Mouse (Mus musculus) mouse embryonic stem cell (cell line): ENCODE measurements around the gene Spon1.

Experiments used
- in situ Hi-C, 2 experiments: fragments of 300-500 bp; cut with MboI; formaldehyde crosslinking; loops; 1 replicate in 1 of 2; 3 replicates in 1 of 2; pipeline ENCODE4 v1.14.3; 2019 to 2020; ENCODE audit warnings: low sequenced_read_pairs in 2 of 2, low pct_unique_long_range_greater_than_20kb in 1 of 2, mixed read lengths in 1 of 2; ENCODE audit not compliant: unreplicated experiment in 1 of 2

The Spon1 gene

DNA sequence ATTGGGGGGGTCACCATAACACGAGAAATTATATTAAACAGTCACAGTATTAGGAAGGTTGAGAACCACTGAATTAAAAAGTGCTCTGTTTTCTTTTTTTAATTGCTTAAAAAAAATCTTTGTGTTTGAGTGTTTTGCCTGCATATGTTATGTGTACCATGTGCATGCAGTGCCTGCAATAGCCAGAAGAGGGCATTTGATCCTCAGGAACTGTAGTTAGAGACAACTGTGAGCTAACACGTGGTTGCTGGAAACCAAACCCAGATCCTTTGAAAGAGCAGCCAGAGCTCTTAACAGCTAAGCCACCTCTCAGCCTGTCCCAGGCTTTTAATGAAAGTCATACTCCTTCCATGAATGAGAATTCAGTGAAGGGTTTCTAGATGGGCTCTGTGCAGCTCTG lies 6.3 kb downstream of the Spon1 start:
- in situ Hi-C loops = loop anchor here (10.0 to 25.0 kb wide), 2 partner anchors 253 to 415 kb away; no protein-coding TSS in a partner anchor

DNA sequence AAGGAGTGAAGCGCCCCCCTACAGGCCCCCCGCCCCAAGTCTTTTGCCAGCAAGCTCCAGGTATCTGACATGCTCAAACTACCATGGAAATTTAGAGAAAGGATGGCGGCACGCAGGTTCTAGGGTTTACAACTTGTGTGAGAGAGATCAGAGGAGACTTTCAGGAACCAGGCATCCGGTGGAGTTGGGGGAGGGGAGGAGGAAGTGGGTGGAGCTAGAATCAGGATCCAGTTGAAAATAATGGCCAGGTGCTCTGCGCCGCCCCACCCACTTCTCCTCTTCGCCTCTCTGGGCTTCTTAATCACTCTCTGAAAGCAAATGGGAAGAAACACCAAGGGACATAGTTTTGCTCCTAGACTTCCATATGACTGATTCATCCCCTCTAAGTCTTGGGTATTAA lies 7.6 kb downstream of the Spon1 start:
- in situ Hi-C loops = loop anchor here (10.0 to 25.0 kb wide), 2 partner anchors 251 to 414 kb away; no protein-coding TSS in a partner anchor

DNA sequence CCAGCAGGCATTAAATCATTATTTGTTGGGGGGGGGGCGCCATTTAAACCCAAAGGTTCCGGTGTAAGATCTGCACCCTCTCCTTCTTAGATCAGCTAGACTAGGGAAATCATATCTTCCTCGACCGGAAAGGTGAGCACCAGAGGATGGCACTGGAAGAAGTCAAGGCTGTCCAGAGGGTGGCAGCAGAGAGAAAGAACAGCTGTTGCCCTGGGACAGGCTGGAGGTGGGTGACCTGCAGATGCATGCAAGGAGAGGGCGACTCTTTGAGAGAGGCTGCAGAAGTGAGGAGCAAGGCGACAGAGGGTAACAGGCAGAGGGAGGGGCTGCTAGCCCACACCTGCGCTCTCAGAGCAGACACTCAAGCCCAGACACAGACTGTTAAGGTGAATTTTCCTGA lies 8.2 kb downstream of the Spon1 start:
- in situ Hi-C loops = loop anchor here (10.0 to 25.0 kb wide), 2 partner anchors 251 to 413 kb away; no protein-coding TSS in a partner anchor

DNA sequence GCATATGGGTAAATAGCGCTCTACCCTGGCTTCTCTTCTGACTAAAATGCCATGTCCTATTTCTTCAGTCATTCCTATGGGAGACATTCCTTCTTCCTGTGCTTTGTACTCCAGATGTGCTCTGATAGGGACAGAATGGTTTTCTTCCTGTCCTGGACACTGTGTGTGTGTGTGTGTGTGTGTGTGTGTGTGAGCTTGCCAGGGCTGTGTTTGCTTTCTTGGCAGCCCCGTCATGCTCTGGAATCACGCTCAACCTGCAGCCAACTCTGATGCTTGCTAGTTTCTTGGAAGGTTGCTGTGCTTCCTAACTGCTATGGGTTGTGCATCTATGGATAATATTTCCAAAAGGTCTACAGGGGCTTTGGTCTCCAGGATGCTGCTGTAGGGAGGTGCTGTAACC lies 9.1 kb downstream of the Spon1 start:
- in situ Hi-C loops = loop anchor here (10.0 to 25.0 kb wide), 2 partner anchors 250 to 412 kb away; no protein-coding TSS in a partner anchor

DNA sequence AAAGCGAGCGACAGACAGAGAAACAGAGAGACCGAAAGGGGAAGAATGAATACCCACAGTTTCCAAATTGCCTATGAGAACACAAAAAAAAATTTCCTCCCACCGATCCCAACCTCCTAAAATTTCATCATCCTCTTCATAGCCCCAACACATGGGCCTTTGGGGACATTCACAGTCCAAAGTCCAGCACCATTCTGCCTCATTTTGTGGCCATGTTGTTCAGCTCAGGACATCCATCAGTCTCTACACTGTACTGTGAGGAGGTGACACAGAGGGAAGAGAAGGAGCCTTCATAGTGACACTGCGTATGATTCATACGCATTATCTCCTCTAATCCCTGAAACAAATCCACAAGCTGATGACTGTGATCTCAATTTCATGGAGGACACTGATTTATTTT lies 12.7 kb downstream of the Spon1 start:
- in situ Hi-C loops = loop anchor here in 1 of 2 experiments (10.0 kb wide), 1 partner anchor 246 kb away; no protein-coding TSS in a partner anchor

DNA sequence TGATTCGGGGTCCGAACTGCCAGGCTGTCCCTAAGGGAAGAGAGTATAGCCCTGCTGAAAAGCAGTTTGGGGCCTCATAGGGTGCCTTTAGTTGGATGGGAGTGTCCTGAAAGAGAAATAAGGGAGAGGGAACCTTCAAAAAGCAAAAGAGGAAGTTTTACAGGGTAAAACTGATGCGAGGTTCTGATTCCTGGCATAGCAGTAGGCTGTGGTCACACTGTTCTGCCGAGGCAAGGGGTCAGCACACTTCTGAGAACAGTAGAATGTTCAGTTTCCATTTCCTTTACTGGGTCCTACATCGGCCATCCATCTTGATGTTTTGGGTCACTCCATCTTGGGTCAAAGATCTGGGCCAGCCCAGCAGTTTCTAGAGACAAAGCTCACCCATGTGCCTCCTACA lies 14.5 kb downstream of the Spon1 start:
- in situ Hi-C loops = no loop called here

DNA sequence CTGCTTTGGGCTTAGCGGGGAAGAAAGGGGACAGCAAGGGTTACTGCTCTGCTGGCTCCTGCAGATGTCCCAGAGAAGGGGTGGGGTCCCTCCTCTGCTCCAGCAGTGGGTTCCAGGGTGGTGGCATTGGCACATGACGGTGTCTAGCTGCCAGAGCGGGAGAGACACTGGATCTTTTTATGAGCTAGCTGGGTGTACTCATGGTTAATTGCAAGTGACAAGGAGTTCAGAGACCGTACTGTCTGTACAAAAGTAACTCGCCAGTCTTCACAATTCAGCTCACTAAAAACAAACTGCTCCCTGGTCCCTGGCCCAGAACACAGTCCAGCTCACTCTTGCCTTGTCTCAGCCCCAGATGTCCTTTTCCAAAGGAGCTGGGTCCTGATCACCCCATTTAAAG lies 26.2 kb downstream of the Spon1 start:
- in situ Hi-C loops = no loop called here

DNA sequence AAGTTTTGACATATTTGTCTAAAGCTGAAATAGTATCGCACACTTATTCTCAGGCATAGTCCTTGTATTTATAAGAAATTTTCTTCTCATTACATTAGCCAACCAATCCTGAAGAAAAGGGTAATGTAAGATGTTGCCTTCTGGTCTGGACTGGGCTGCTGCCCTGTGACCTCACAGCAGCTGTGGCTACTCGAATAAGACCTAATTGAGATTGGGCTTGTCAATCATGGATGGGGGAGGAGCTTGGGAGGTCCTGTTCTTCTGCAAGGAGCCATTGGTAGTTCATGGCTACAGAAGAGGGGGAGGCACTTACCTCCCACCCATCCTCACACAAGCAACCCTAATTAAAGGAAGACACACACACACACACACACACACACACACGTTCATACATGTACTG lies 27.1 kb downstream of the Spon1 start:
- in situ Hi-C loops = no loop called here

DNA sequence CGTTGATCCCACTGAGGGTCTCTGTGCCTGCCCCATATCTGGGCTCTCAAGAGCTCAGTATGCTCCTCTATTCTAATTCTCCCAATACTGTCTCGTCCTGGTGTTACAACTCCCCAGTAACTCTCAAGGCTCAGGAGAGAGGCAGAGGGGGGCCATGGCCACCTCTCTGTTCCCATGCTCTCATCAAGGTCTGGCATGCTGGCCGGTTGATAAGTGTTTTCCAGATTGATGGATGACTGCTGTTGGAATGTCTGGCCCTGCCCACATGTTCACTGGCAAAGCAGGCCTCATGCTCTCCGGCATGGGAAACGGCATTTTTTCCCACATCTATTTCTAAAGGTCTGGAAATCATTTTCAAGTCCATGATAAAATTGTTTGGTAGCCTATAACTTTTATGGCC lies 29.4 kb downstream of the Spon1 start:
- in situ Hi-C loops = no loop called here

DNA sequence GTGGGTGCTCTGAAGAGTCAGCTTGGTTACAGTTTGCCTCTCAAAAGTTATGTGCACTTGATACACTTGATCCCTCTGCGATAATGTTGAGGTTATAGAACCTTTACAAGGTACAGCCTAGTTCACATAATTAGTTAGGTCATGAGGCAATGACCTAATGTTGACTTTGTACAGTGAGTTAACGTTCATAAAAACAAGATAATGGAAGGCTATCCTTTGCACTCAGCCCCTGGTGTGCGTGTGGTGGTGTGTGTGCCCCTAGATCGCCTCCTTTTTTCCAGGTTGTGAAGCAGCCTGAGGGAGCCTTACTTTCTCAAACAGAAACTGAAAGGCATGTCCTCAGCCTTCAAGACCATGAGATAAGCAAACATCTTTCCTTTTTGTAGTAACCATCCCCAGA lies 31.3 kb downstream of the Spon1 start:
- in situ Hi-C loops = no loop called here

DNA sequence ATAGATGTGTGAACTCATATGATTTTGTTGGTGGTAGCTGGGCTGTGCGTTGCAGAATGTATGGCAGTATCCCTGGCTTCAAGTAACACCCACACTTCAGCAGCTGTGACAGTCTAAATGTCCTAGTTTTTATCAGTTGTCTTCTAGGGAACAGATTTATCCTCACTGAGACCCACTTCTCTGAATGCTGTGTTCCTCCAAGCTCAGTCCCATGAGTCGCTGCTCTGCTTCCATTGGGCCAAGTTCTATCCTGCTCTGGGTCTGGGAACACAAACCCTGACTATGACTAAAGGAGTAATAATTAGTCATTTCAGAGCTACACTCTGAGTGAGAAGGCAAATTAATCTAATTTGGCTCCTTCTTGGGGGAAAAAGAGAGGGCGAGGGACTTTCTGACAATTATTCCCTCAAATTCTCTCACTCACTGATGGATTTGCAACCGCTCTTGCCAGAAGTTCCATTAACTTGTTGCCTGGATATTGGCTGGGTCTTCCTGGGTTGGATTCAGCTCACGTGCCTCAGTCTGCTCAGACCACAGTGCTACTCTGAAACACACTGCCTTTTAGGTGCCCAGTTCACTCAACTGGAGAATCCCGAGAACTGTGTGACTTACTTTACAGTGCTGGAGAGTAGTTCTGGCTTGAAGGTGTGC lies 32.9 kb downstream of the Spon1 start:
- in situ Hi-C loops = no loop called here

DNA sequence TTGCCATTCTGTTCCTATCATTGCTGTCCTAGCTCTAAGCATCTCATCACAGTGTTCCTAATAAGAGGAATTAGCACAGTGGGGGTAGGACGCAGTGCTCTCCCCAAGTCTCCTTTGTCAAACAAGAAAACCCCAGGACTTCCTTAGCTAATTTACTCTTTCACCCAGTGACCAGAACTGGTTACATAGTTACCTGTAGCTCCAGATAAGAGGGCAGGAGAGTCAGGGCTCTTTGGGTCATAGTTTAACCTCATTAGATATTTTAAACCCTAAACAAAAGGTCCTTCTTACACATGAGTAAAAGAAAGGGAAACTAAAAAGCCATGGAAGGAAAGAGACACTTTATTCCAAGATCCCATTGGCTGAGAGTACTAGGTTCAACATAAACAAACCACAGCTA lies 44.0 kb downstream of the Spon1 start:
- in situ Hi-C loops = no loop called here

DNA sequence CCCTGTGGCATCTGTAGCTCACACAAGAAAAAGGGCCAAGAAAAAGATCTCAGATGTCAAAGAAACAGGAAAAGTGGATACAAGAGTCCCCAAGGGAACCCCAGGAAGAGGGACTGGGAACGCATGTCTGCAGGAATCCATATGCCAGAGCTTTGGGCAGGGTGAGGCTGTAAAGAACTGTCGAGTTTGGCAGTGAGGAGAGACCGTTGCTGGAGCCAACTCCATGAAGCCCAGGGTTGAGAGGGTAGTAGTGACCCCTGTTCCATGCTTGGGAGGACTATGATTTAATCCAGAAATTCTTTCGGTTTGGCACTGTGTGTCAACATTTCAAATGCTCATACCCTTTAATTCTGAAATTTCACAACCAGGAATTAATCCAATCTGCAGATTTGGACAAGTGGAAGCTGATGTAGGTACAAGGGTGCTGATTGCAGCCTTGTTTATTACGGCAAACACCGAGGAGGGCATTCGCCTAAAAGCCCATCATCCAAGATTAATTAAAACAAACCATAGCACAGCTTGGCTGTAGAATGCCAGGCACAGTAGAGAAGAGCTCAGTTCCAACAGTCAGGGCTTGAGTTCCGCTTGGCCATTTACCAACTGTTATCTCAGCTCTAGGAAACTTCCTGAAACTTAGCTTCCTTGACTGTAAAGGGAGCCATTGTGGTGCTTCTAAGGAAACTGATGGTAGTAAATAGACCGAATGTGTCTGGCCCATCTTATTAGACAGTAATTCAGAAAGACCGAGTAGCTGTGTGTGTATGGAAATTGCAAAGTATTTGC lies 45.8 kb downstream of the Spon1 start:
- in situ Hi-C loops = no loop called here

DNA sequence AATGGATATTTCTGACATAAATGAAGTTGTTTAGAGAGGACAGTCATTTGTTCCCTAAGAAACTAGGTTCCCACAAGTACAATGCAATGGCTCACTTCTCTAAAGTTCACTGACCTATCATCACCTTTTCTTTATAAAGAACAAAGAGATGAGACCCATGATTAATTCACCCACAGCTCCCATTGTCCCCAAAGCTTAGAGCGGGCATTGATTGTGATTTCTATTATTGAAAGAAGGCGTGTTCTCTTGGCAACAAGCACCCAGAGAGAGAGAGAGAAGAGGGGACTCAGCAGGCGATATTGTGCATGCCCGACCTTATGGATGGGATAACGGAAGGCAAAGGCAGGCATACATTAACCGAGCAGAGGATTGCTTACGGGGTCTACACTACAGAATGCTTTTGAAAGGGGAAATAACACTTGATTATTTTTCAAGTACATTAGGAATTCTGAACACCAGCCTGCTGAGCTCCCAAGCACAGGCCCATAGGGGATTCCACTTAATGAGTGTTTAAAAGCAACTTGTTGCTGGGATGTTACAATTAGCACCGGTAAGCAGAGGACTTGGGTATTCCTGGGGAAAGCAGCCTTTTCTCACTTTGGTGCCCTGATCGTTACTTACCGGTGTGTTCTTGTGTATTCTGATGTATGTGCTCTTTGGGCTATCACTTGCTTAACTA lies 48.4 kb downstream of the Spon1 start:
- in situ Hi-C loops = no loop called here

DNA sequence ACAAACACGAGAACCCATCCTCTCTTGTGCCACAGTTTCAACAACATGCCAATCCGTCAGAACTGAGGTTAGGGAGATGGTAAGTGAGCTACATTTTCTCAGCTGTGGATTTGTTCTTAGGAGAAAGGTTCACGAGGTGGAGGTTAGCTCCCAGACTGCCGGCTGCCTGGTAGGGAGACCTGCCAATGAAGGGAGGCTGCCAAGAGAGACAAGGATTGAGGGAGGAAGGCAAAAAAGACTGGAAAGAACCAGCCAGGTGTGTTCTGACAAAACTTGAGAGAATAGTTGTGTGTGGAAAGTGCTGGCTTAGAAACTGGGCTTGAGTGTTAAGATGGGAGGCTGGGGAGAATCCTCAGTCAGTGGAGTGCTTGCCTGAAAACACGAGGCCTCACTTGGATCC lies 49.9 kb downstream of the Spon1 start:
- in situ Hi-C loops = no loop called here

DNA sequence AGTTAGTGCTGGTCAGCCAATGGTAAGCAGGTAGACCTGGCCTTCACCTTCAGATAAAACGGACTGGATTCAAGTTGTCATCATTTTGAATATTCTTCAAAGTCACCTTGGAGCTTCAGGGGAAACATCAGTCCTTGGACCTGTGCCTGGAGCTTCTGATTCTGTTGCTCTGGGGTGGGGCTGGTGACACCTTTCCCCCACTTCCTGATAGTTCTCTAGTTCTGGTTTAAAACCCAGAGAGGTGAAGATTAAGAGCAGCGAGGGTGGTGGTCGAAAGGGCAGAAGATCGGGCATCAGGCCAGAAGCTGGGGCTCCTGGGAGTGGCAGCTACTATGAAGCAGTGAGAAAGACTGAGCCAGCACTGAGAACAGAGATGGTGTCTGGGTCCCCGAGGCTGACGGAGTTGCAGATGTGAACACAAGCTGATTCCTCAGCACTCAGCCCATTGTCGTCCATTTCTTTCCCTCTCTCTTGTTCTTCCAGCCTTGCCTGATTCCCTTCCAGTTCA lies 51.1 kb downstream of the Spon1 start:
- in situ Hi-C loops = no loop called here

DNA sequence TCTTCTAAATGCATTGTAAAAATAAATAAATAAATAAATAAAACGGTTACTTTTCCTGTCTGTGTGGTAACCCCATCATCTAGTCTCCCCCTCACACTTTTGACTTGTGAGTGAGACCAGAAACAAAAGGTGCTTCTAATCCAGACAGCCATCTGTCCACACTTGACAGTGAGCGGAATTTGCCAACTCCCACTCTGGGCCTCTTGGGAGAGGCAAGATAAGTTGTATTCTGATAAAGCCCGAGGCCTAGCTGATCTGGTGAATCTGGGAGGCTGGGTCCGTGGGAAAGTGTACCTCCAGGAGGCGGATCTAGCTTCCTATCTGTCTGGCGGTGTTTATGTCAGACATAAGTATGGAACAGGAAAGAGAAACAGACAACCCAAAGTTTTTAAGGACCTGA lies 52.3 kb downstream of the Spon1 start:
- in situ Hi-C loops = no loop called here

DNA sequence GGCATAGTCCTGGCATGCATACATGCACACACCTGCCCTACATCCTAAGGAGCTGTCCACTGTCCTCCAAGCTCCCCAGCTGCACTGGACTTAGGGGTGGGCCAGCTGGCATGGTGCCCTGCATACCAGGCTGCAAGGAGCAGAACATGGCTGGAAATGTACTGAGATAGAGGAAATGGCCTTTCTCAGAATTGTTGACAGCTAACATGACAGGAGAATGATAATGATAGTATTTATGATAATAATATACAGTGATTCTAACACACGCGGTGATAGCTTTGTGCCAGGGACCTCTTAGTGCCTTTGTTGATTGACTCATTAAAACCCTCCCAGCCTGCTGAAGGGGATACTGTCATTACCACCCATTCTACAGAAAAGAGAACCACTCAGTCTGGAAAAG lies 54.4 kb downstream of the Spon1 start:
- in situ Hi-C loops = no loop called here

DNA sequence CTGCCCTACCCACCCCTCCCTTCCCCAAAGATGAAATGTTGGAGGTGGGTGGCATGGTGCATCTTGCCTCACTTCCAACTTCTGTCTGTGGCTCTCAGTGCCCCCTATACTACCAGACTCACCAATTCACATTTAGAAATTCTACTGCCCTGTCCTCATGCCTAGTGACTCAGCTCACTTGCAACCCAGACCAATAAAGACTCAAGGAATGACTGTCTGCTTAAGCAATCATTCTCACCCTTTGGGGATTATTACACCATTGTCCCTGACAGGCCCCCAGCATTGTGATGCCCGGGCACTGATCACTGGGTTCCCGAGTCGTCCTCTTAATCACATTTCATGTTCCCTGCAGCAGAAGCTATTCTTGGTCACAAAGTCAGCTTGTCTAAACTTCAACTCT lies 57.2 kb downstream of the Spon1 start:
- in situ Hi-C loops = no loop called here
